ENCODE assay signal across 15 mouse cellular contexts in the genomic region with DNA sequence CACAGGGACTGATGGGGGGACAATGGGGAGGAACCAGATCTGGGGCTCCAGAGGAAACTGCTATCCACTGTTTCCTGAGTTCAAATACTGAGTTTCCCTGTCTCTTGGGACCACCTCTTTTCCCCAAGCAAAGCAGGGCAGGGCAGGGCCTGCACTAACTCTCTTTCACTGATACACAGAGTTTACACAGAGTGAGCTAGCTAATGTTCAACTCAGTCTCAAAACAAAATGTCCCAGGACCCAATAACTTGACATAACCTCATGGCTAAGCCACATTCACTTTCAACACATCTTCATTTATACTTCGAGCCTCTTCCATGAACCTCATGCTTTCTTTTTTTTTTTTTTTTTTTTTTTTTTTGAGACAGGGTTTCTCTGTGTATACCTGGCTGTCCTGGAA.
"Had no signal": no experiment of that assay in that cellular context is flagged by ENCODE, and none has a peak within 500 bp of the region (broad histone marks: within the 10 kb centered on the region; RNA-seq: fewer than 3 reads in every experiment).

No protein-coding gene starts in this region.

- ATAC-seq: inflammation-experienced regulatory T-cells, adult 6 months; intestine, postnatal 0 days; lung, postnatal 0 days; midbrain, embryonic 13.5 days; midbrain, embryonic 16.5 days had no signal

- H3K4me3 ChIP-seq: limb, embryonic 10.5 days; limb, embryonic 13.5 days; midbrain, embryonic 13.5 days had no signal

- DNase-seq: kidney, adult 2 months; kidney, postnatal 14 days; kidney, postnatal 4 days; thymus, adult 18-20 months; thymus, postnatal 36 days had no signal

- H3K9ac ChIP-seq: limb, embryonic 13.5 days; liver, embryonic 14.5 days; lung, embryonic 14.5 days; midbrain, embryonic 13.5 days had no signal

- H3K4me2 ChIP-seq: limb, embryonic 13.5 days; lung, embryonic 14.5 days; midbrain, embryonic 13.5 days had no signal

- H3K27ac ChIP-seq: limb, embryonic 10.5 days; limb, embryonic 13.5 days; liver, embryonic 14.5 days; macrophage; midbrain, embryonic 13.5 days had no signal

- H3K9me3 ChIP-seq: limb, embryonic 10.5 days; midbrain, embryonic 13.5 days had no signal

- H3K27me3 ChIP-seq: limb, embryonic 13.5 days; midbrain, embryonic 13.5 days had no signal
